Mouse (Mus musculus) gastrocnemius, adult 2 months (tissue): ENCODE results near the gene Olfr689. TPM values are rescaled to one million over a fixed set of nuclear protein-coding genes. Genes with fewer than 3 reads are reported as not detected.
"Not testable (repeated sequence)": the region's sequence is repeated elsewhere in the genome, so short reads cannot be mapped to it uniquely, and the experiment has no call there.

Experiments
- DNase-seq: peaks from one replicate; pipeline ENCODE4 v3.0.0; 2022
- H3K27ac ChIP-seq: fragments of 200-600 bp; 2 replicates; pipeline ENCODE4 v1.8.1; 2022; ENCODE audit warnings: mild to moderate bottlenecking
- H3K4me3 ChIP-seq: fragments of 200-600 bp; 2 replicates; pipeline ENCODE4 v1.8.1; 2022; ENCODE audit warnings: mild to moderate bottlenecking, moderate library complexity
- CTCF ChIP-seq: fragments of 200-600 bp; IDR thresholded peaks from 2 replicates; pipeline ENCODE4 v1.8.1; 2022; ENCODE audit warnings: antibody characterized with exemption, mild to moderate bottlenecking, moderate library complexity
- intact Hi-C: fragments of 180-260 bp; cut with DNase I; formaldehyde crosslinking; loops from one replicate; pipeline ENCODE4 v1.15.1; 2025
- long read RNA-seq, 2 experiments: library from polyadenylated mRNA; stranded (forward); transcript quantifications; one replicate each; pipeline ENCODE4 v2.0.0; 2021
- total RNA-seq, 2 experiments: library from RNA; stranded (reverse); gene quantifications; 2 replicates each; pipeline ENCODE4 v1.2.3; 2021

Olfr689 gene
- not detected for total RNA-seq
- long read RNA-seq, experiment 1: 0 reads
- long read RNA-seq, experiment 2: 0 reads

DNA sequence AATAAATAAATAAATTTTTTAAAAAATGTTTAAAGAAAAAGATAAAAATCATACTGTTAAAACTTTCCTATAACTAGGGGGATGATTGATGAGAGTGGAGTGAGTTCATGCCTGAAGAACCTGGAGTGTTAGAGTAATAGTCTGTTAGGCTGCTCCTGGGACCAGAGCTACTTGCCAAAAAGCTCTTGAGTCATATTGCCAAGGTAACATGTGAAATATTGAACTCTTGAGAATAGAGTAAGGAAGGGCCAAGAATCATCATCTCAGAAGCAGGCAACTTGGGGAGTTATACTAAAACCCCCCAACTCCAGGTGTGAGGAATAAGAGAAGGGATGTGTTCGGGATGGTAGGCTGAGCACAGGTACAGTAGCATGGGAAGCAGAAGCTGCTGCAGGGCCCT lies at the start of gene Olfr689:
TSS of gene Olfr689 (plus strand) at position 301 of the 400 bp plus-strand sequence.
- Histone ChIP-seq H3K4me3 (no peak within 1 kb of the TSS), H3K27ac (no peak within 1 kb of the TSS)
- DNase-seq: no peak
- TF ChIP-seq CTCF: no peak
- intact Hi-C loops: no loop called here

GRCm38 (mm10) chr7:105272426-105272825 lies 38.5 kb upstream of the Olfr689 start:
- intact Hi-C loops: no loop called here
- no peak for DNase-seq
- Histone ChIP-seq H3K27ac (no peak overlapping the region), H3K4me3 (no peak overlapping the region)
- no peak for TF ChIP-seq CTCF

DNA sequence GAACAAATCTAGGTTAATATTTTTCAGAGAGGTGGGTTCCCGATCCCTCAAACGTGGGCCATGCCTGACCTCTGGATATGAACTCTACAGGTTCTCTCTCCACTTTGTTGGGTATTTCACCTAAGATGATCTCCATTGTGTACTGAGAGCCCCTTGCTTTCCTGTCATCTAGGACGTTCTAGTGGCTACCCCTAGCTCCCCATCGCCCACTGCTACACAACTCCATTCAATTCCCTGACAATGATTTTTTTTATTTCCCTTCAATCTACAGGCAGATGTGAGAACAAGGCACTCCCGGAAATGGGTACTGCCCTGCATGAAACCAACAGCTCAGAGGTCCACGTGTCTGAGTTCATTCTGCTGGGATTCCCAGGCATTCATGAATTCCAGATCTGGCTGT lies 23.2 kb upstream of the Olfr689 start, which contains the start of gene Olfr688:
TSS of gene Olfr688 (plus strand) at position 301 of the 400 bp plus-strand sequence.
- no peak within 1 kb of the TSS for H3K27ac ChIP-seq
- TF ChIP-seq CTCF: no peak
- intact Hi-C loops: no loop called here
- no peak within 1 kb of the TSS for H3K4me3 ChIP-seq
- DNase-seq: no peak

- no peak for DNase-seq
- no peak overlapping the region for H3K27ac ChIP-seq
- TF ChIP-seq CTCF: no peak
- intact Hi-C loops: no loop called here
- H3K4me3 ChIP-seq: no peak overlapping the region
Measured at GRCm38 (mm10) chr7:105290051-105290450, 20.9 kb upstream of the Olfr689 start.

GRCm38 (mm10) chr7:105325302-105325701 lies 14.3 kb downstream of the Olfr689 start:
- DNase-seq: no peak
- TF ChIP-seq CTCF: peak; percentile 30
- intact Hi-C loops: no loop called here
- Histone ChIP-seq H3K4me3 (no peak overlapping the region), H3K27ac (no peak overlapping the region)

- Histone ChIP-seq H3K27ac (no peak within 1 kb of the TSS), H3K4me3 (no peak within 1 kb of the TSS)
- intact Hi-C loops: no loop called here
- DNase-seq: no peak
- TF ChIP-seq CTCF: no peak
Measured at GRCm38 (mm10) chr7:105334004-105334403, 23.0 kb downstream of the Olfr689 start, which contains the start of gene Olfr690. Gene Olfr690, minus strand, starts transcription at chr7:105334104.

GRCm38 (mm10) chr7:105342170-105342569 lies 31.2 kb downstream of the Olfr689 start, which contains the start of gene Olfr691:
Gene Olfr691, minus strand, starts transcription at chr7:105342270.
- TF ChIP-seq CTCF: no peak
- Histone ChIP-seq H3K27ac (no peak within 1 kb of the TSS), H3K4me3 (no peak within 1 kb of the TSS)
- no peak for DNase-seq
- intact Hi-C loops: no loop called here

GRCm38 (mm10) chr7:105342752-105343151 lies 31.8 kb downstream of the Olfr689 start:
- no peak for DNase-seq
- no peak overlapping the region for H3K27ac ChIP-seq
- H3K4me3 ChIP-seq: no peak overlapping the region
- no peak for TF ChIP-seq CTCF
- intact Hi-C loops: no loop called here

DNA sequence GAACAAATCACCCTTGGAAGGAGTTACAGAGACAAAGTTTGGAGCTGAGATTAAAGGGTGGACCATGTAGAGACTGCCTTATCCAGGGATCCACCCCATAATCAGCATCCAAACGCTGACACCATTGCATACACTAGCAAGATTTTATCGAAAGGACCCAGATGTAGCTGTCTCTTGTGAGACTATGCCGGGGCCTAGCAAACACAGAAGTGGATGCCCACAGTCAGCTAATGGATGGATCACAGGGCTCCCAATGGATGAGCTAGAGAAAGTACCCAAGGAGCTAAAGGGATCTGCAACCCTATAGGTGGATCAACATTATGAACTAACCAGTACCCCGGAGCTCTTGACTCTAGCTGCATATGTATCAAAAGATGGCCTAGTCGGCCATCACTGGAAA lies 45.1 kb downstream of the Olfr689 start:
- H3K4me3 ChIP-seq, intact Hi-C loops, H3K27ac ChIP-seq, DNase-seq: not testable (repeated sequence)

GRCm38 (mm10) chr7:105356487-105356886 lies 45.5 kb downstream of the Olfr689 start:
- DNase-seq, H3K4me3 ChIP-seq, intact Hi-C loops, H3K27ac ChIP-seq: not testable (repeated sequence)

DNA sequence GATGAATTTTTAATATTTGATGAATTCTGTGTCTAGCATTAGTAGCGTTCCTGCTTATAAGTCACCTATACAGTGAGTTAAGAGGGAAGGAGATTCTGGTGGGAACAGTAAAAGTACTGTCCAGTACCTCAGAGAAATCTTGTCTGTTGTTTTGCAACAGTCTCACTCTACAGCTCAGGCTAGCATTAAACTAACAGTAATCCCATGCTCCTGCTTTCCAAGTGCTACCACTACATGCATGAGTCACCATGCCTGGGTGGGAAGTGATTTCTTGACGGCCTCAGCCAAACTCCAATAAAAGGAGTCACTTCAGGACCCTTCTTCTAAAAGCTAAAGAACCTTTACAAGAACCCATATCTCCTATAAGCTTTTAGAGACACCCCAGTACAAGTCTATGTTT lies 50.7 kb downstream of the Olfr689 start:
- intact Hi-C loops: no loop called here
- no peak for DNase-seq
- H3K4me3 ChIP-seq: no peak overlapping the region
- no peak for TF ChIP-seq CTCF
- H3K27ac ChIP-seq: no peak overlapping the region

- Histone ChIP-seq H3K4me3 (no peak overlapping the region), H3K27ac (no peak overlapping the region)
- no peak for DNase-seq
- no peak for TF ChIP-seq CTCF
- intact Hi-C loops: no loop called here
Measured at GRCm38 (mm10) chr7:105367268-105367667, 56.3 kb downstream of the Olfr689 start.

- intact Hi-C loops: no loop called here
- no peak for DNase-seq
- Histone ChIP-seq H3K4me3 (no peak within 1 kb of the TSS), H3K27ac (no peak within 1 kb of the TSS)
- TF ChIP-seq CTCF: no peak
Measured at GRCm38 (mm10) chr7:105367930-105368329, 57.0 kb downstream of the Olfr689 start, which contains the start of gene Olfr692. Gene Olfr692, plus strand, starts transcription at chr7:105368230.

DNA sequence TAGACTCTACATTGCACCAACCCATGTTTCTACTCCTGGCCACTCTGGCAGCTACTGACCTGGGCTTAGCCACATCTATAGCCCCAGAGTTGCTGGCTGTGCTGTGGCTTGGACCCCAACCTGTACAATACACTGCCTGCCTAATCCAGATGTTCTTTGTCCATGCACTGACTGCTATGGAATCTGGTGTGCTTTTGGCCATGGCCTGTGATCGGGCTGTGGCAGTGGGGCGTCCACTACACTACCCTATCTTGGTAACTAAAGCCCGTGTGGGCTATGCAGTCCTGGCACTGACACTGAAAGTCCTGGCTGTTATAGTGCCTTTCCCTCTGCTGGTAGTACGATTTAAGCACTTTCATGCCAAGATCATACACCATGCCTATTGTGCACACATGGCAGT lies 57.6 kb downstream of the Olfr689 start:
- no peak for TF ChIP-seq CTCF

More for the DNA sequence above, 57.6 kb downstream of the Olfr689 start:
- DNase-seq: no peak
- intact Hi-C loops: no loop called here
- no peak overlapping the region for H3K27ac ChIP-seq
- no peak overlapping the region for H3K4me3 ChIP-seq

Other genes starting within 250 kb of the Olfr689 start
- not detected for gene Olfr678, start 246.7 kb upstream of the Olfr689 start, total RNA-seq
- not detected for gene Olfr679, start 230.0 kb upstream of the Olfr689 start, total RNA-seq
- not detected for gene Olfr680-ps1, start 218.3 kb upstream of the Olfr689 start, total RNA-seq
- not detected for gene Olfr681, start 194.3 kb upstream of the Olfr689 start, total RNA-seq
- gene Olfr683, start 164.2 kb upstream of the Olfr689 start, total RNA-seq: not detected
- not detected for gene Olfr684, start 147.5 kb upstream of the Olfr689 start, total RNA-seq
- gene Olfr685, start 125.2 kb upstream of the Olfr689 start, total RNA-seq: not detected
- not detected for gene Olfr686, start 103.7 kb upstream of the Olfr689 start, total RNA-seq
- gene Olfr688, start 23.1 kb upstream of the Olfr689 start, total RNA-seq: not detected
- gene Olfr690, start 22.9 kb downstream of the Olfr689 start, total RNA-seq: not detected
- not detected for gene Olfr691, start 31.1 kb downstream of the Olfr689 start, total RNA-seq
- not detected for gene Olfr692, start 57.1 kb downstream of the Olfr689 start, total RNA-seq
- gene Gm5901, start 63.9 kb downstream of the Olfr689 start, total RNA-seq: not detected
- gene Fam160a2, start 88.9 kb downstream of the Olfr689 start, total RNA-seq: 10 to 100 TPM in 1 of 2 experiments, 1 to 10 TPM in 1; 9.8 to 10.8 TPM
- gene Cnga4, start 93.4 kb downstream of the Olfr689 start, total RNA-seq: not detected
- gene Cckbr, start 114.6 kb downstream of the Olfr689 start, total RNA-seq: not detected
- 10 to 100 TPM in 1 of 2 experiments, 1 to 10 TPM in 1; 7.6 to 12.7 TPM for gene Cavin3, start 171.1 kb downstream of the Olfr689 start, total RNA-seq
- 10 to 100 TPM; 53.4 to 56.8 TPM for gene Smpd1, start 243.2 kb downstream of the Olfr689 start, total RNA-seq